15 mouse cellular contexts compared by ENCODE assay signal in the genomic region with DNA sequence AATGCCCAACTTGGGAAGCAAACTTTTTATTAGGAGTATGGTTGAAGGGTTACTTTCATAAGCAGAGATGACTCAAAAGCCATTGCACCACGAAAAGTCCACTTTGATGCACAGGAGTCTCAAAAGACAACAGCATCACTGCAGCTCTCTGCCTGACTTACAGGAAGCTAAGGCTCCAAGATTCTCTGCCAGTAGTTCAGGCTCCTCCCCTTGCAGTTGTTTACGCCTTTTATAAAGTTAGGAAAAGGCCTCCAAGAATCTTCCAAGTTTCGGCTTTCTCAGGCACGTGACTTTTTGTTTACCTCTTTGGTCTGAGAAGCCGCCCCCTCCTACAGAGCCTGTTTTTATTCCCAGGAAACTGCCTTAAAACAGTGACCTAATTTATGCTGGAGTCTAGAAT. TPM values are rescaled to one million over a fixed set of nuclear protein-coding genes. Genes with fewer than 3 reads are reported as not detected.
DNase-seq lines count a peak whose midpoint lies in the region; ATAC-seq lines count a peak whose summit lies in the region.
"Had no signal": no experiment of that assay in that cellular context is flagged by ENCODE, and none has a peak within 500 bp of the region (broad histone marks: within the 10 kb centered on the region; RNA-seq: fewer than 3 reads in every experiment).

No protein-coding gene starts in this region.

- H3K9me3 ChIP-seq in kidney, embryonic 14.5 days (ENCODE audit: control insufficient read depth, low read length), result no peaks in the 10 kb centered on the region
- no peaks in the 10 kb centered on the region for H3K9me3 ChIP-seq in lung, embryonic 16.5 days (ENCODE audit: control insufficient read depth, low read length)
- H3K9me3 ChIP-seq: embryonic facial prominence, embryonic 12.5 days; forebrain, embryonic 13.5 days had no signal

- no peak overlapping the region for H3K4me2 ChIP-seq in kidney, embryonic 14.5 days (replicated peaks; ENCODE audit: low read depth, low read length)
- H3K4me2 ChIP-seq in lung, embryonic 16.5 days (ENCODE audit: low read depth, low read length), result 0 out of 2 replicates have a peak overlapping the region, but pooled peaks have one; percentile 1
- H3K4me2 ChIP-seq: embryonic facial prominence, embryonic 12.5 days; forebrain, embryonic 13.5 days had no signal

- no peaks in the 10 kb centered on the region for H3K36me3 ChIP-seq in kidney, embryonic 14.5 days (ENCODE audit: control insufficient read depth, insufficient read depth, low read length)
- H3K36me3 ChIP-seq in lung, embryonic 16.5 days (ENCODE audit: control insufficient read depth, insufficient read depth, low read length), result no peaks in the 10 kb centered on the region
- H3K36me3 ChIP-seq: embryonic facial prominence, embryonic 12.5 days had no signal

- no peak for ATAC-seq in kidney, embryonic 14.5 days (ENCODE audit: low FRiP score, low TSS enrichment)
- peak; percentile 80 for ATAC-seq in lung, embryonic 16.5 days (ENCODE audit: low read depth)
- ATAC-seq: forebrain, embryonic 13.5 days; liver, postnatal 0 days; midbrain, embryonic 16.5 days had no signal

- no peak overlapping the region for H3K27ac ChIP-seq in kidney, embryonic 14.5 days (ENCODE audit: low read depth, low read length)
- H3K27ac ChIP-seq in lung, embryonic 16.5 days (ENCODE audit: low read length), result no peak overlapping the region
- H3K27ac ChIP-seq: embryonic facial prominence, embryonic 12.5 days; forebrain, embryonic 13.5 days had no signal

- H3K27me3 ChIP-seq in kidney, embryonic 14.5 days (ENCODE audit: control insufficient read depth, insufficient read depth, low read length), result no peaks in the 10 kb centered on the region
- no peaks in the 10 kb centered on the region for H3K27me3 ChIP-seq in lung, embryonic 16.5 days (ENCODE audit: control insufficient read depth, insufficient read depth, low read depth, low read length)
- H3K27me3 ChIP-seq: CH12.LX; embryonic facial prominence, embryonic 12.5 days; forebrain, embryonic 13.5 days had no signal

- H3K9ac ChIP-seq in kidney, embryonic 14.5 days (ENCODE audit: low read depth, low read length), result no peak overlapping the region
- H3K9ac ChIP-seq in lung, embryonic 16.5 days (ENCODE audit: low read length), result no peak overlapping the region
- H3K9ac ChIP-seq: embryonic facial prominence, embryonic 12.5 days; forebrain, embryonic 13.5 days; liver, postnatal 0 days had no signal

- DNase-seq in kidney, adult 11 months, result peak; percentile 36
- peak; percentile 33 for DNase-seq in adipocyte (ENCODE audit: low spot score)
- peak; percentile 28 to 35 for DNase-seq in heart, postnatal 10 days
- DNase-seq in c-Kit-positive CD71-positive TER-119-positive erythroid progenitor cells, embryonic 14.5 days (ENCODE audit: low spot score), result no peak
- DNase-seq in frontal cortex, postnatal 14 days (ENCODE audit: low spot score in 2 of 2), result no peak
- DNase-seq: cerebellum, adult 9-11 months; gastrocnemius, postnatal 14 days; liver, postnatal 0 days; right cerebral cortex, postnatal 25 days had no signal

- H3K4me1 ChIP-seq in kidney, embryonic 14.5 days (ENCODE audit: control insufficient read depth, insufficient read depth, low read length), result no peaks in the 10 kb centered on the region
- no peaks in the 10 kb centered on the region for H3K4me1 ChIP-seq in lung, embryonic 16.5 days (replicated peaks; ENCODE audit: control insufficient read depth, insufficient read depth, low read length)
- H3K4me1 ChIP-seq: embryonic facial prominence, embryonic 12.5 days; forebrain, embryonic 13.5 days had no signal

- 66% methylated on average over 5 of the region's 5 CpGs for WGBS in kidney, embryonic 14.5 days
- WGBS in lung, embryonic 16.5 days, result 39% methylated on average over 5 of the region's 5 CpGs

- intact Hi-C loops in heart, postnatal 10 days (cut with DNase I), result no loop called here

- H3K4me3 ChIP-seq in kidney, embryonic 14.5 days (ENCODE audit: low read length), result no peak overlapping the region
- no peak overlapping the region for H3K4me3 ChIP-seq in lung, embryonic 16.5 days (ENCODE audit: low read length)
- H3K4me3 ChIP-seq: embryonic facial prominence, embryonic 12.5 days; forebrain, embryonic 13.5 days had no signal

RNA-seq across cellular contexts. Expression of gene Atrx, which starts 5.1 kb away (rescaled TPM):
- 156 and 223 TPM in 2 replicates for polyA plus RNA-seq in kidney, embryonic 14.5 days (2014; fragmentation: Nextera tagmentation; extraction: Ambion mirVana)
- 100 to 1,000 TPM; 106 to 110 TPM for total RNA-seq in heart, postnatal 10 days (2021)
- 184 and 190 TPM in 2 replicates for polyA plus RNA-seq in lung, embryonic 16.5 days (2015; fragmentation: Nextera tagmentation; extraction: Ambion mirVana)

Comparison
In these comparisons a context has a peak if more than half of its experiments do, and no peak if none do; other contexts are left out.
1. DNase-seq: peak in kidney, adult 11 months (single experiment), adipocyte (single experiment) and heart, postnatal 10 days (2 of 2); none in c-Kit-positive CD71-positive TER-119-positive erythroid progenitor cells, embryonic 14.5 days (single experiment) and frontal cortex, postnatal 14 days (0 of 2).